Mouse (Mus musculus): ENCODE results near the gene Ugt1a8. TPM values are rescaled to one million over a fixed set of nuclear protein-coding genes. Genes with fewer than 3 reads are reported as not detected.
"Not testable (repeated sequence)": the region's sequence is repeated elsewhere in the genome, so short reads cannot be mapped to it uniquely, and the experiment has no call there.

The Ugt1a8 gene
- polyA plus RNA-seq, 1 experiment from 2014 or later, result not detected

DNA sequence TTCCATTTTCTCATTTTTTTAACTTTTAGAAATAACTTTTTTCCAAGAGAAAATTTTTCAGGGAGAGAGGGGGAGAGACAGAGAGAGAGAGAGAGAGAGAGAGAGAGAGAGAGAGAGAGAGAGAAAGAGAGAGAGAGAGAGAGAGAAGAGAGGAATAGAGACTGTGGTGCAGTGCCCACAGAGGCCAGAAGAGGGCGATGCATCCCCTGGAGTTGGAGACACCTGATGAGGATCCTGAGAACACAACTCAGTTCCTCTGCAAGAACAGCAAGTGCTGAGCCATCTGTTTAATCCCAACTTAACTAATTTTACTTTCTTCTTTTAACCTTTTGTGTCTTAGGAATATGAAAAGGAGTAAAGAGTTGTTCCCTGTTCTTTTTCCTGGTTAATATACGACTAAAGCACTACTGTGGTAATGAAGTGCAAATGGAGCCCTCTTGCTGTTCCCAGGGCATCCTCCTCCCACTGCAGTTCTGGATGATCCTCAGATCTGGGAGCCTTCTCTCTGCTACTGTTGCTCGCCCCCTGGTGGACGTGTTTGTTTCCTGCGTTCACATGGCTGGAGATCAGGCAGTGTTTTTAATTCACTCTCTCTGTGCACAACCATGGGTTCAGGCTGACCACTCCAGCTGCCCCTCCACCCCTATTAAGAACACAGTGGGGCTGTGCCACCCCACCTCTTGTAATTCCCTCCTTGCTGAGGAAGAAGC is 56.5 kb downstream of the Ugt1a8 start:
- not testable (repeated sequence) for H3K27me3 ChIP-seq (ENCODE audit: control insufficient read depth, insufficient read depth, low read length); H3K4me3 ChIP-seq (replicated peaks; ENCODE audit: low read length); H3K36me3 ChIP-seq (ENCODE audit: control insufficient read depth, insufficient read depth, low read length); ATAC-seq (ENCODE audit: insufficient read depth, low FRiP score); H3K9me3 ChIP-seq (replicated peaks; ENCODE audit: control insufficient read depth, low read length); H3K4me1 ChIP-seq (ENCODE audit: control insufficient read depth, insufficient read depth, low read length); H3K27ac ChIP-seq (ENCODE audit: low read length); H3K4me2 ChIP-seq (ENCODE audit: low read depth, low read length); H3K9ac ChIP-seq (ENCODE audit: low read length)
- WGBS, result 2% methylated on average over 5 of the region's 5 CpGs

DNA sequence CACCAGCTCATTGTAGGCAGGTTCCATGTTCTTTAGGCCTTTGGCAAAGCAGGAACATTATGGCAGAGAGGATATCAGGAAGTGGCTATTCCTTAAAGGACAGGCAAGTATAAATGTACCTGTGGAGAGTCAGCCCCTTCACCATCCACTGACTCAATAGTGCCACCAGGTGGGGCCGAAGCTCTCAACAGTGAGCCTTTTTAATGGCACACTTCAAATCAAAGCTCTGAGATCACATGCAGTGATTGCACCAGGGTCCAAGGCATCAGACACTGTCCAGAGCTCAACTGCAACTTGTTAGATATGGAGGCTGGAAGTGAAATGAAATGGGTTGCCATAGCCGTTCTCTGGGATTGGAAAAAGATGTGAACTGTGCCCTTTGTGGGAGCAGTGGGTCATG is 57.7 kb downstream of the Ugt1a8 start:
- not testable (repeated sequence) for ATAC-seq (ENCODE audit: insufficient read depth, low FRiP score); H3K36me3 ChIP-seq (ENCODE audit: control insufficient read depth, insufficient read depth, low read length); H3K4me3 ChIP-seq (replicated peaks; ENCODE audit: low read length); H3K27me3 ChIP-seq (ENCODE audit: control insufficient read depth, insufficient read depth, low read length); H3K4me1 ChIP-seq (ENCODE audit: control insufficient read depth, insufficient read depth, low read length); H3K9me3 ChIP-seq (replicated peaks; ENCODE audit: control insufficient read depth, low read length); H3K9ac ChIP-seq (ENCODE audit: low read length); H3K4me2 ChIP-seq (ENCODE audit: low read depth, low read length); H3K27ac ChIP-seq (ENCODE audit: low read length)
- 66% methylated on average over 2 of the region's 2 CpGs for WGBS

DNA sequence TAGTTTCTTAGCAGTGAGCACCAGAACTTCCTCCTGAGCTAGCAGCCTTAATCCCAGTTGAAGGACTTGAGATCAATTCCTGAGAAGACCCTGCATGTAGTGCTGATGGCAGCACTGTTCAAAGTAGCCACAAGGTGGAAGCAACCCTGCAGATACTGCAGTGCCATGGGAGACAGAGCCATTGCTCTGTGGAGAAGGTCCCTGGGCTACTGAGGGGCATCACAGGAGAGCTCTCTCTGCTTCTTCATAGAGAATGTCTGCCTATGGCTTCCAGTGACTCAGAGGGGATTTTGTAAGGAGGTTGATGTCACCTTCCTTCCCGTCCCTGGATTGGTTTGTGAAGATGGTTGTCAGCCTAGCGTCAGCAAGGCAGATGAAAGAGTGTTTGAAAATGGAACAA is 62.5 kb downstream of the Ugt1a8 start:
- H3K4me2 ChIP-seq (ENCODE audit: low read depth, low read length); H3K9ac ChIP-seq (ENCODE audit: low read length); H3K4me3 ChIP-seq (replicated peaks; ENCODE audit: low read length); H3K36me3 ChIP-seq (ENCODE audit: control insufficient read depth, insufficient read depth, low read length); H3K27me3 ChIP-seq (ENCODE audit: control insufficient read depth, insufficient read depth, low read length); H3K4me1 ChIP-seq (ENCODE audit: control insufficient read depth, insufficient read depth, low read length); ATAC-seq (ENCODE audit: insufficient read depth, low FRiP score); H3K9me3 ChIP-seq (replicated peaks; ENCODE audit: control insufficient read depth, low read length); H3K27ac ChIP-seq (ENCODE audit: low read length): not testable (repeated sequence)
- 76% methylated on average over 2 of the region's 2 CpGs for WGBS

- no peak overlapping the region for H3K9ac ChIP-seq (ENCODE audit: low read length)
- H3K9me3 ChIP-seq (replicated peaks; ENCODE audit: control insufficient read depth, low read length), result no peaks in the 10 kb centered on the region
- H3K4me3 ChIP-seq (replicated peaks; ENCODE audit: low read length), result no peak overlapping the region
- no peak for ATAC-seq (ENCODE audit: insufficient read depth, low FRiP score)
- no peak overlapping the region for H3K27ac ChIP-seq (ENCODE audit: low read length)
- no peaks in the 10 kb centered on the region for H3K36me3 ChIP-seq (ENCODE audit: control insufficient read depth, insufficient read depth, low read length)
- no peak overlapping the region for H3K4me2 ChIP-seq (ENCODE audit: low read depth, low read length)
- WGBS, result 51% methylated on average over 2 of the region's 2 CpGs
- no peaks in the 10 kb centered on the region for H3K4me1 ChIP-seq (ENCODE audit: control insufficient read depth, insufficient read depth, low read length)
- no peaks in the 10 kb centered on the region for H3K27me3 ChIP-seq (ENCODE audit: control insufficient read depth, insufficient read depth, low read length)
Measured at GRCm38 (mm10) chr1:88158430-88158829, 70.8 kb downstream of the Ugt1a8 start.

GRCm38 (mm10) chr1:88165711-88166110 is 78.1 kb downstream of the Ugt1a8 start, which contains the start of gene Ugt1a5:
TSS of gene Ugt1a5 (plus strand) at chr1:88166012.
- Histone ChIP-seq H3K27ac (ENCODE audit: low read length) (no peak within 1 kb of the TSS), H3K4me3 (replicated peaks; ENCODE audit: low read length) (no peak within 1 kb of the TSS), H3K4me1 (ENCODE audit: control insufficient read depth, insufficient read depth, low read length) (no peaks in the 10 kb centered on the region), H3K27me3 (ENCODE audit: control insufficient read depth, insufficient read depth, low read length) (no peaks in the 10 kb centered on the region), H3K9me3 (replicated peaks; ENCODE audit: control insufficient read depth, low read length) (no peaks in the 10 kb centered on the region; the same call in 1 of the 2 replicates), H3K4me2 (ENCODE audit: low read depth, low read length) (no peak within 1 kb of the TSS), H3K9ac (ENCODE audit: low read length) (no peak within 1 kb of the TSS), H3K36me3 (ENCODE audit: control insufficient read depth, insufficient read depth, low read length) (no peaks in the 10 kb centered on the region)
- WGBS, result 75% methylated on average over 5 of the region's 5 CpGs
- no peak for ATAC-seq (ENCODE audit: insufficient read depth, low FRiP score)

- not testable (repeated sequence) for H3K36me3 ChIP-seq (ENCODE audit: control insufficient read depth, insufficient read depth, low read length); H3K27me3 ChIP-seq (ENCODE audit: control insufficient read depth, insufficient read depth, low read length); ATAC-seq (ENCODE audit: insufficient read depth, low FRiP score); H3K4me1 ChIP-seq (ENCODE audit: control insufficient read depth, insufficient read depth, low read length); H3K27ac ChIP-seq (ENCODE audit: low read length); H3K4me2 ChIP-seq (ENCODE audit: low read depth, low read length); H3K4me3 ChIP-seq (replicated peaks; ENCODE audit: low read length); H3K9me3 ChIP-seq (replicated peaks; ENCODE audit: control insufficient read depth, low read length); H3K9ac ChIP-seq (ENCODE audit: low read length)
- WGBS, result 79% methylated on average over 5 of the region's 7 CpGs
Measured at GRCm38 (mm10) chr1:88172190-88172589, 84.6 kb downstream of the Ugt1a8 start.

- no peaks in the 10 kb centered on the region for H3K4me1 ChIP-seq (ENCODE audit: control insufficient read depth, insufficient read depth, low read length)
- no peak overlapping the region for H3K9ac ChIP-seq (ENCODE audit: low read length)
- H3K36me3 ChIP-seq (ENCODE audit: control insufficient read depth, insufficient read depth, low read length), result 0 out of 2 replicates have a peak, but pooled peaks cover 5% of the 10 kb centered on the region
- no peak overlapping the region for H3K4me3 ChIP-seq (replicated peaks; ENCODE audit: low read length)
- WGBS, result 71% methylated on average over 1 of the region's 1 CpGs
- peaks cover 11% of the 10 kb centered on the region; the same call in 1 of the 2 replicates for H3K9me3 ChIP-seq (replicated peaks; ENCODE audit: control insufficient read depth, low read length)
- no peak for ATAC-seq (ENCODE audit: insufficient read depth, low FRiP score)
- no peaks in the 10 kb centered on the region for H3K27me3 ChIP-seq (ENCODE audit: control insufficient read depth, insufficient read depth, low read length)
- H3K4me2 ChIP-seq (ENCODE audit: low read depth, low read length), result no peak overlapping the region
- H3K27ac ChIP-seq (ENCODE audit: low read length), result no peak overlapping the region
Measured at GRCm38 (mm10) chr1:88179657-88180056, 92.0 kb downstream of the Ugt1a8 start.

DNA sequence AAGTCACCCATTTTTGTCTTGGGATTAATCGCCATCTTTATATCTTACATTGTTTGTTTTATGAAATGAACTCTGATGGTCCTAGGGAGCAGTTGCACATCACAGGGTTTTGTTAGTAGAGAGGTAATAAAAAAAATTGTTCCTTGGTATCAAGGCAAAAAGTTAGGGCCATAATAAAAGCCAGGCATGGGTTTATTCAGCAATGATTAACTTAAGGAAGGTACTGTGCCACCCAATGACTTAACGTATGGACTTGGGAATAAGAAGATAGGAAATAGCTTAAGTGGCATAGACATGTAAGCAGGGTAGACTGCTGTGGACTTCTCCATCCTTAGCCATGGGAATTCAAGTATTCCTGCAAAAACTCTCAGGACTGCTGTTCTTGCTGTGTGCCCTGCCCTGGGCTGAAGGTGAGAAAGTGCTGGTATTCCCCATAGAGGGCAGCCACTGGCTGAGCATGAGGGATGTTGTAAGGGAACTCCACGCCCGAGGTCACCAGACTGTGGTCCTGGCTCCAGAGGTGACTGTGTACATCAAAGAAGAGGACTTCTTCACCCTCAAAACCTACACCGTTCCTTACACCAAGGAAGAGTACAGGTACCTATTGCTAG is 98.8 kb downstream of the Ugt1a8 start:
- no peak overlapping the region for H3K4me2 ChIP-seq (ENCODE audit: low read depth, low read length)
- H3K9me3 ChIP-seq (replicated peaks; ENCODE audit: control insufficient read depth, low read length), result no peaks in the 10 kb centered on the region; the same call in 1 of the 2 replicates
- no peaks in the 10 kb centered on the region for H3K36me3 ChIP-seq (ENCODE audit: control insufficient read depth, insufficient read depth, low read length)
- H3K27ac ChIP-seq (ENCODE audit: low read length), result no peak overlapping the region
- H3K9ac ChIP-seq (ENCODE audit: low read length), result no peak overlapping the region
- H3K4me3 ChIP-seq (replicated peaks; ENCODE audit: low read length), result no peak overlapping the region
- no peak for ATAC-seq (ENCODE audit: insufficient read depth, low FRiP score)
- WGBS, result 84% methylated on average over 5 of the region's 5 CpGs
- H3K4me1 ChIP-seq (ENCODE audit: control insufficient read depth, insufficient read depth, low read length), result no peaks in the 10 kb centered on the region
- no peaks in the 10 kb centered on the region for H3K27me3 ChIP-seq (ENCODE audit: control insufficient read depth, insufficient read depth, low read length)

- 74% methylated on average over 3 of the region's 3 CpGs for WGBS
- no peak for ATAC-seq (ENCODE audit: insufficient read depth, low FRiP score)
- no peaks in the 10 kb centered on the region for H3K4me1 ChIP-seq (ENCODE audit: control insufficient read depth, insufficient read depth, low read length)
Measured at GRCm38 (mm10) chr1:88192136-88192535, 104.5 kb downstream of the Ugt1a8 start.

More at GRCm38 (mm10) chr1:88192136-88192535, 104.5 kb downstream of the Ugt1a8 start:
- Histone ChIP-seq H3K9me3 (replicated peaks; ENCODE audit: control insufficient read depth, low read length) (no peaks in the 10 kb centered on the region; the same call in 1 of the 2 replicates), H3K9ac (ENCODE audit: low read length) (no peak overlapping the region), H3K27me3 (ENCODE audit: control insufficient read depth, insufficient read depth, low read length) (no peaks in the 10 kb centered on the region), H3K36me3 (ENCODE audit: control insufficient read depth, insufficient read depth, low read length) (no peaks in the 10 kb centered on the region), H3K4me3 (replicated peaks; ENCODE audit: low read length) (no peak overlapping the region), H3K4me2 (ENCODE audit: low read depth, low read length) (no peak overlapping the region), H3K27ac (ENCODE audit: low read length) (no peak overlapping the region)

Data from stomach, embryonic 16.5 days (tissue).